Mouse (Mus musculus): ENCODE measurements around the gene Slc16a9. TPM values are rescaled to one million over a fixed set of nuclear protein-coding genes. Genes with fewer than 3 reads are reported as not detected.

Gene Slc16a9
- 0.04 TPM for polyA plus RNA-seq (2012; fragmentation: generic; extraction: Trizol)

- Histone ChIP-seq H3K79me2 (ENCODE audit: control insufficient read depth, insufficient read depth) (no peaks in the 10 kb centered on the region), H3K36me3 (ENCODE audit: control insufficient read depth, insufficient read depth) (no peaks in the 10 kb centered on the region), H3K4me2 (ENCODE audit: low read depth) (peak within 1 kb of the TSS; percentile 58), H3K4me3 (no peak within 1 kb of the TSS), H3ac (ENCODE audit: control insufficient read depth, insufficient read length) (no peak within 1 kb of the TSS), H3K27me3 (ENCODE audit: control insufficient read depth, insufficient read depth, insufficient read length) (peaks cover 26% of the 10 kb centered on the region)
- TF ChIP-seq CEBPB (IDR thresholded peaks at IDR 0.05; ENCODE audit: insufficient read depth, poor library complexity, severe bottlenecking) (no peak), SRF (IDR thresholded peaks at IDR 0.05; ENCODE audit: control insufficient read depth, insufficient read length, low read depth) (no peak)
These were observed at the start of gene Slc16a9 for GRCm38 (mm10) chr10:70244921-70245558. TSS of gene Slc16a9 (plus strand) at chr10:70245100.

GRCm38 (mm10) chr10:70195279-70195678 is 49.6 kb upstream of the Slc16a9 start:
- no peak overlapping the region for H3K4me2 ChIP-seq (ENCODE audit: low read depth)
- TF ChIP-seq CEBPB (IDR thresholded peaks at IDR 0.05; ENCODE audit: insufficient read depth, poor library complexity, severe bottlenecking) (no peak), USF1 (IDR thresholded peaks at IDR 0.05; ENCODE audit: low read depth) (no peak), TCF3 (IDR thresholded peaks at IDR 0.05; ENCODE audit: insufficient read length, low read depth) (no peak), POLR2A (IDR thresholded peaks at IDR 0.05; ENCODE audit: insufficient read length, low read depth) (no peak)
- H3ac ChIP-seq (ENCODE audit: control insufficient read depth, insufficient read length): no peak overlapping the region
- H3K36me3 ChIP-seq (ENCODE audit: control insufficient read depth, insufficient read depth): peaks cover 6% of the 10 kb centered on the region
- H3K27me3 ChIP-seq (ENCODE audit: control insufficient read depth, insufficient read depth, insufficient read length): no peaks in the 10 kb centered on the region
- H3K79me2 ChIP-seq (ENCODE audit: control insufficient read depth, insufficient read depth): no peaks in the 10 kb centered on the region
- H3K4me3 ChIP-seq: no peak overlapping the region

GRCm38 (mm10) chr10:70195786-70196185 is 49.1 kb upstream of the Slc16a9 start:
- no peak overlapping the region for H3ac ChIP-seq (ENCODE audit: control insufficient read depth, insufficient read length)
- peaks cover 6% of the 10 kb centered on the region for H3K36me3 ChIP-seq (ENCODE audit: control insufficient read depth, insufficient read depth)
- H3K4me2 ChIP-seq (ENCODE audit: low read depth): no peak overlapping the region
- TF ChIP-seq E2F4 (IDR thresholded peaks at IDR 0.05; ENCODE audit: insufficient read depth) (no peak), SRF (IDR thresholded peaks at IDR 0.05; ENCODE audit: control insufficient read depth, insufficient read length, low read depth) (no peak), MYOD1 (IDR thresholded peaks at IDR 0.05; ENCODE audit: control insufficient read depth in 1 of 3, insufficient read length in 2 of 3, low read depth in 2 of 3) (no peak)
- H3K4me3 ChIP-seq: no peak overlapping the region
- H3K79me2 ChIP-seq (ENCODE audit: control insufficient read depth, insufficient read depth): no peaks in the 10 kb centered on the region
- H3K27me3 ChIP-seq (ENCODE audit: control insufficient read depth, insufficient read depth, insufficient read length): no peaks in the 10 kb centered on the region

- no peaks in the 10 kb centered on the region for H3K79me2 ChIP-seq (ENCODE audit: control insufficient read depth, insufficient read depth)
- no peak overlapping the region for H3ac ChIP-seq (ENCODE audit: control insufficient read depth, insufficient read length)
- no peaks in the 10 kb centered on the region for H3K27me3 ChIP-seq (ENCODE audit: control insufficient read depth, insufficient read depth, insufficient read length)
- H3K4me3 ChIP-seq: no peak overlapping the region
- no peak overlapping the region for H3K4me2 ChIP-seq (ENCODE audit: low read depth)
- no peak for TF ChIP-seq SRF (IDR thresholded peaks at IDR 0.05; ENCODE audit: control insufficient read depth, insufficient read length, low read depth)
- TF ChIP-seq TCF3 (IDR thresholded peaks at IDR 0.05; ENCODE audit: insufficient read length, low read depth): no peak
- TF ChIP-seq TCF12 (IDR thresholded peaks at IDR 0.05; ENCODE audit: insufficient read depth, poor library complexity, severe bottlenecking): no peak
- TF ChIP-seq POLR2A (IDR thresholded peaks at IDR 0.05; ENCODE audit: insufficient read length, low read depth): no peak
- TF ChIP-seq REST (IDR thresholded peaks at IDR 0.05; ENCODE audit: insufficient read depth, insufficient read length): no peak
- TF ChIP-seq MAX (IDR thresholded peaks at IDR 0.05; ENCODE audit: low read depth): no peak
- TF ChIP-seq E2F4 (IDR thresholded peaks at IDR 0.05; ENCODE audit: insufficient read depth): no peak
- TF ChIP-seq MYOG (IDR thresholded peaks at IDR 0.05; ENCODE audit: control insufficient read depth in 1 of 3, insufficient read depth in 1 of 3, insufficient read length in 2 of 3, low read depth in 2 of 3): no peak
- TF ChIP-seq POLR2AphosphoS2 (IDR thresholded peaks at IDR 0.05; ENCODE audit: insufficient read length, low read depth): no peak
- TF ChIP-seq CEBPB (IDR thresholded peaks at IDR 0.05; ENCODE audit: insufficient read depth, poor library complexity, severe bottlenecking): no peak
- no peak for TF ChIP-seq USF1 (IDR thresholded peaks at IDR 0.05; ENCODE audit: low read depth)
- TF ChIP-seq MYOD1 (IDR thresholded peaks at IDR 0.05; ENCODE audit: control insufficient read depth in 1 of 3, insufficient read length in 2 of 3, low read depth in 2 of 3): no peak
- H3K36me3 ChIP-seq (ENCODE audit: control insufficient read depth, insufficient read depth): peaks cover 6% of the 10 kb centered on the region
These were observed 48.2 kb upstream of the Slc16a9 start for GRCm38 (mm10) chr10:70196666-70197065.

- Histone ChIP-seq H3K27me3 (ENCODE audit: control insufficient read depth, insufficient read depth, insufficient read length) (no peaks in the 10 kb centered on the region), H3K4me2 (ENCODE audit: low read depth) (no peak overlapping the region), H3K4me3 (no peak overlapping the region), H3ac (ENCODE audit: control insufficient read depth, insufficient read length) (no peak overlapping the region), H3K36me3 (ENCODE audit: control insufficient read depth, insufficient read depth) (no peaks in the 10 kb centered on the region), H3K79me2 (ENCODE audit: control insufficient read depth, insufficient read depth) (no peaks in the 10 kb centered on the region)
- TF ChIP-seq TCF12 (IDR thresholded peaks at IDR 0.05; ENCODE audit: insufficient read depth, poor library complexity, severe bottlenecking) (no peak), SRF (IDR thresholded peaks at IDR 0.05; ENCODE audit: control insufficient read depth, insufficient read length, low read depth) (no peak), MAX (IDR thresholded peaks at IDR 0.05; ENCODE audit: low read depth) (no peak), MYOD1 (IDR thresholded peaks at IDR 0.05; ENCODE audit: control insufficient read depth in 1 of 3, insufficient read length in 2 of 3, low read depth in 2 of 3) (no peak), REST (IDR thresholded peaks at IDR 0.05; ENCODE audit: insufficient read depth, insufficient read length) (no peak), MYOG (IDR thresholded peaks at IDR 0.05; ENCODE audit: control insufficient read depth in 1 of 3, insufficient read depth in 1 of 3, insufficient read length in 2 of 3, low read depth in 2 of 3) (no peak)
These were observed 47.3 kb upstream of the Slc16a9 start for GRCm38 (mm10) chr10:70197601-70198000.
